Mouse (Mus musculus) cerebellum, postnatal 4 days (tissue): ENCODE measurements around the gene Rbm25.
"Not testable (repeated sequence)": the region's sequence is repeated elsewhere in the genome, so short reads cannot be mapped to it uniquely, and the experiment has no call there.

Experiments used
- DNase-seq, 2 experiments: peaks; one replicate each; pipeline ENCODE4 v3.0.0; 2022; ENCODE audit warnings: low spot score in 2 of 2, mixed read lengths in 1 of 2

Rbm25 gene

DNA sequence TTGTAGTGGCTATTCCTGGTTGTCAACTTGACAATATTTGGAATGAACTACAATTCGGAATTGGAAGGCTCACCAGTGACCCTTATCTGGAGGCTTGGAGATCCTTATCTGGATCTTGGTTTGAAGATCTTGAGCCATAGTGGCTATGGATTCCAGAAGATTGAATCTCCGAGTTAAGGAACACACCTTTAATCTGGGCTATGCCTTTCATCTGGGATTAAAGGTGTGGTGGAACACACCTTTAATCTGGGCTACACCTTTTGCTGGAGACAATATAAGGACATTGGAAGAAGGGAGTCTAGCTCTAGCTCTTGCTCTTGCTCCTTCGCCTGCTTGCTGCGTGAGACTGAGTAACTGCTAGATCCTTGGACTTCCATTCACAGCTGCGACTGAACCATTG is at the start of gene Rbm25:
Gene Rbm25 (plus strand): TSS at position 301 of the 400 bp plus-strand sequence.
- DNase-seq, result not testable (repeated sequence)

DNA sequence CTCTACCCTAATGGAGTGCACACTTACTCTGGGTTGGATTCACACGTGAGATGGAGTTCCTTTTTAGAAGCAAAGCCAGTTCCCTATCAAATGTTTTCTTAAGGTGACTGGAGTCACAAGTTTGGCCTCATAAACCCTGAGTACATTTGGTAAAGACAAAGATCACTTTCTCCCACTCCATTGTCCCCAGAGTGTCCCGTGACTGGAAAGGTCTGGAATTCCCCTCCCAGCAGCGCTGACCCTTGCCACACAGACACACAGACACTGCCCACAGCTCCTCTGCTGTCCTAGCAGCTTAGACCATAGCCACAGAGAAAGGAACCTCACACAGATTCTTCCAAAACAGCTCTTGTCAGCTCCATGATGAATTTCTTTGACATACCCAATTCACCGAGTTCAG is 48.9 kb upstream of the Rbm25 start:
- DNase-seq, result no peak

DNA sequence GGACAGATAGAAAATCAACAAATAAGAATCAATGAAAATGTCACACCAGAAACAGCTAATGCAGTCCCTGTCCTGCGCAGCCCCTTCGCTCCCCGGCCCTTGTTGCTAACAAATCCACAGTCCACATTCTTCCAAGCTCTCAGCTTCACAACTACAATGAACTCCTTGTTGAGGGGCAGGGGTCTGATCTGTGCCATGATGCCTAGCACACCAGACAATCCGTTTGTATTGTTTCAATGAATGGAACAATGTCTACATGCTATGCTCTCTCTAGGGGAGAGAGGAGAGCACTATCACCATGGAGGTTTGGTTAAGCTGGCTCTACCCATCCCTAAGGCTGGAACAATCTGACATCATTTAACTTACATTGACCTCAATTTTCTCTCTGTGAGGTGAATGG is 48.3 kb upstream of the Rbm25 start:
- DNase-seq, result no peak

DNA sequence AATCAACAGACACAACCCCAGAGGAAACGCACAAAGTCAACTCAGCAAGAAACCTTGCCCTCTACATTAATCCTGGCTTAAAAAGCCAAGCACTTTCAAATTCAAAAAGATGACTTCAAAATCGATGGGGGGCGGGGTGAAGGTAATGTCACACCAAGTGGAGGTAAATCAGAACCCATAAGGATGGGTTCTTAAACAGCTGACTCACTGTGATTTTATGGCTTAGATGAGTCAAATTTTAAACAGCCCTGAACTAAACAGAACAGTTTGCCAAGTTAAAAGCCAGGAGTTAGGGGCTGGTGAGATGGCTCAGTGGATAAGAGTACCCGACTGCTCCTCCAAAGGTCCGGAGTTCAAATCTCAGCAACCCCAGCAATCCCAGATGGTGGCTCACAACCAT is 44.4 kb upstream of the Rbm25 start:
- DNase-seq, result no peak

DNA sequence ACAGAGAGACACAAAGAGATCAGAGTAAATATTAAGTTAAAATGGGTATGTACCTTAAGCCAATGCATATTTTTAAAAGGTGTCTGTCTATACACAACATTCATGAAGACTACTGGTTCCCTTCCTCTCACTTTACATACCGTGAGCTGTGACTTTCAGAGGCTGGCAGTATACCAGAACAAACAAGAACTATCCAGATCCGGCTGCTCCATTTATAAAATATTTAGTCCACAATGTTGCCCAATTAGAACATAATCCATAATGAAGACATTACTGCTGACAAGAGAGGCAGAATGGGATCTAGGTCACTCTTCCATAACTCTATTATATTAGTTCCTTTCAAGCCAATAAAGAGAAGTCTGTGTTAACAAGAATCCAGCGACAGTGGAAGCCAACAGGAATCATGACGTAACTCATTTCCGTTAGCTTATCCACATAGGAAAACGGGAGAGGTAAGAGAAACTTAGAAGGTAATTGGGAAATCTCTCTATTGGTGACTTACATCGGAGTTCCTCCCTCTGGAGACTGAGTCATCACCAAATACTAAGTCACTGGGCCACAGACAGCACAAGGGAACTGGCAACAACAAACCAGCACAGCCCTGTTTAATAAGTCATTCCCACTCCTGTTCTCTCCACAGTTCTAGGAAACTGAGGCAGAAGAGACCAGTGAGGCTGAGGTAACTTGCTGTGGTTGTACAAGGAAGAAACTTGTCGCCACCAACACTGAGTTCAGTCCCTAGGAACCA is 39.1 kb upstream of the Rbm25 start:
- DNase-seq, result no peak

DNA sequence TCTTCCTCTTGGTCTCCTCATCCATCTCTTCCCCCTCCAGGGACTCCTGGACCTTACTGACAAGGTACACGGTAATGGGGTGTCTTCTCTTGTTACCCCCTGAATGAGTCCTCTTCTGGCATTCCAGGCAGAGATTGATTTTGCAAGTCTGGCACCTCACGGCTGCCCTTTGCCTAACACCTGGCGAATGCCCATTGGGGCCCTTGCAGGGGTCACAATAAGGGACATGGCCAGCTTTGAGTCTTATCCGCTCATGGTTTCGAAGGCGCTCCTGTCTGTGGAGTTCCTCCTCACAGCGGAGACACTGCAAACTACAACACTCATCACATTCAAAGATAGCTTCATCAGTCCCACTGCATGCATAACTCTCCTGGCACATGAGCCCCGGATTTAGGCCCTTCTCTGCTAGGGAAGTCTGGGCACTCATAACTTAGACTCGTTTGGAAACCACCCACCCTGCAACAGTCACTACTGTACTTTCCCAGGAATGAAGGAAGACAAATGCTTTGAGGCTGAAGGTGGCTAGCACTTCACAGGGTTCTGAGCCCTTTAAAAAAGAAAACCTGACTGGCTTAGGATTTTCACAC is 36.5 kb upstream of the Rbm25 start:
- no peak for DNase-seq

DNA sequence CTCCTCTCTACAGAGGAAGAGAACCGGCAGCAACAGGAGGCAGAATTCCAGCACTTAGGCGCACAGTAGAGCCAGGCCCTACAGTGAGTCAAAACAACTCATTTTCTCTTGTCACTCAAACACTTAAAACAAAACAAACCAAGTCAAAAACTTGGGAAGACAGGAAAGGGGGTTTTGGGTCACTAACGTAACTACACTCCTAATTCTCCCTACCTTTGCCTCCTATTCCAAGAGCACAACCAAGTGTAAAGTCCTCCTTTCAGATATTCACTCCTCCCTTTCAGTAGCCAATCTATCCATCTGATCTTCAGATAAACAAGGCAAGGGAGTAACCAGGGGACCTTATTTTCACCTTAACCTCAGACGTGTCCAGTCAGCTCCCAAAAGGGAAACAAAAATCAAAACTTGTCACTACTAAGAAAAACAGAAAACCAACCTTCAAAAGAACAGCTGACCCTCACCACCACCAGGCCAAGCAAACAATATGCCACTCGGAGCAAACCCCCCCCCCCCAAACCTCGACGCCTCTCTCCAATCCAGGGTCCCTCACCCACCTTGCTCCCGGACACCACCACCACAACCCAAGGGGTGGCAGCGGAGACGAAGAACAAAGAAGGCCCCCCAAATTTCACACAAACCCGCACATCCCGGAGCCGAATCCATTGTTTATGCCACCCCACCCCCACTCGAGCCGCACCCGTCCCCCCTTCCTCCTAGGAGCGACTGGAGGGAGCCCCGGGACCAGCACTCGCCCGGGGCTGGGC is 34.7 kb upstream of the Rbm25 start:
- DNase-seq, result no peak

DNA sequence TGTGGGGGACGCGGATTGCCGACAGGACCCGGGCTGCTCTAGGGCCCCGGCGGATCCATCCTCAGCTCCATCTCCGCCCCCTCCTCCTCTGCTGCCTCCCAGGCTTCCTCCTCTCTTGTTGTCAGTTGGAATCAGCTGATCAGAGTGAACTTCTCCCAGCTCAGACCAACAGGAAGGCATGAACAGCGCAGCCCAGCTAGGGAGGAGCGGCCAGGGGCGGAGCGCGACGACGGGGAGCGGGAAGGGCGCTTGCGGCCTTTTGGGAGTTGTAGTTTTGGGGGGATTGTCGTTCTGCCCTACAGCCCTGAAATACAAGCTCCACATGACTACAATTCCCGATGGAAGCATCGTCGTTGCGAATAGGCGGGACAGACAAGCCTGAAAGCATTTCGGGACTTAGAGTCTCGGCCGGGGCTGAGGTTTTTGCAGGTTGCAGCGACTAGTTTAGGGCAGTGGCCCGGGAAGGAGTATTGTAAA is 34.0 kb upstream of the Rbm25 start, which contains the start of gene Zfyve1:
Gene Zfyve1 (minus strand): TSS at position 198 of the 477 bp plus-strand sequence.
- peak; percentile 80 to 89 for DNase-seq

DNA sequence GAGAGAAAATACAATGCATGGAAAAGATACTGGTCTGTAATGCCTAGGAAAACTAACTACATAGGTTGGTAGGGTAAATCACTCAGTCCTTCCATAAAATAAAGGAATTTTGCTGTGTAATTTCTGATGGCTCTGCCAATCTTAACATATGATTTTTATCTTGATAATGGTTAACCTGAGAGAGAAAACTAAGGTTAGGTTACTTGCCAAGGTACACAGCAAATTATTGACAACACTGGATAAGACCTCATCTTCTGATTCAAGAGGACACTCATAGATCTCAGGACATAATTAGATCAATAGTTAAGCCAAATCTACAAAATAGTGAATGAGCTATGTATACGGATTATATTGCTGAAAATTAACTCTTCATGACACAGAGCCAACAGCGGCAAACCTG is 33.2 kb upstream of the Rbm25 start:
- no peak for DNase-seq

DNA sequence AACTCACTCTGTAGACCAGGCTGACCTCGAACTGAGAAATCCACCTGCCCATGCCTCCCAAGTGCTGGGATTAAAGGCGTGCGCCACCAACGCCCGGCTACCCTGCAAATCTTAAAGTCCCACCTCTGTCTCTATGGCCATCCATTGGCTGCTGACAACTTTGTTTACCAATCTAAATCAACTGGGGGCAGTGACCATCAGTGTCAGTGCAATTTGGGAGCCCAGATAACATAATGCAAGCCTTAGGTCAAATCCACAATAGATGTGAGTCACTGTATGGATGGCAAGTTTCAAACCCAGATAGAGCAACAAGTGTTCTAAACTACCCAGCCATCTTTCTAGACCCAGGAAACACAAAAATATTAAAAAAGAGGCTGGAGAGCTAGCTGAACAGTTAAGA is 28.8 kb upstream of the Rbm25 start:
- DNase-seq, result no peak

DNA sequence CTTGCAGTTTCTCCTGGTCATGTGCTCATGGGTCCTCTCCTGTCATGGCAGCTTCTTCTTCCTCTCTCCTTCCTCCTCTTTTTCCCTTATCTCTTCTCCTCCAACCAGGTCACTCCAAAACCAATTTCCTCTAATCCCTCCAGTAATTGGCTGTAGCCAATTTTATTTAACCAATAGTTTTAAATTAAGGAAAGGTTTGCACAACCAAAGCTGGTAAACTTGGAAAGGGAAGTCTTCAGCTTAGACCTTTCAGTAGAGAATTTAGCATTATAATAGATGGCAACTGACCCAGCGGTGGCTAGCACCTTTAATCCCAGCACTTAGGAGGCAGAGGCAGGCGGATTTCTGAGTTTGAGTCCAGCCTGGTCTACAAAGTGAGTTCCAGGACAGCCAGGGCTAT is 24.6 kb upstream of the Rbm25 start:
- DNase-seq, result not testable (repeated sequence)

DNA sequence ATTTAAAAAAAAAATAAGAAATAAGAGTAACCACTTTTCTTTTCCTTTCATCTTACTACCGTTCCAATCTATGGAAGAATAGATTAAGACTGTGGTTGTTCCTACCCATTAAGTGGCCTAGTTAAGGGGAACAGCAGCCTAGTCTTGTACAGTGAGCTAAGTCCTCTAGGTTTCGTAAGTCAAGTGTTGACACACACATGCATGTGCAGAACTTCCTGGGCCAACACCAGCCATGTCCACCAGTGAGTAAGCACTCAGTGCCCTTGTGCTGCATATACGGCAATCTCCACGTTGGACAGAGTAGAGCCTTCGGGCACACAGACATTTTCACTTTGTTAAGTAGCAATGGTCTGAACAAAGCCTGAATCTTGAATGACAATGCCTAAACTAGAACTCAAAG is 13.8 kb upstream of the Rbm25 start:
- no peak for DNase-seq

DNA sequence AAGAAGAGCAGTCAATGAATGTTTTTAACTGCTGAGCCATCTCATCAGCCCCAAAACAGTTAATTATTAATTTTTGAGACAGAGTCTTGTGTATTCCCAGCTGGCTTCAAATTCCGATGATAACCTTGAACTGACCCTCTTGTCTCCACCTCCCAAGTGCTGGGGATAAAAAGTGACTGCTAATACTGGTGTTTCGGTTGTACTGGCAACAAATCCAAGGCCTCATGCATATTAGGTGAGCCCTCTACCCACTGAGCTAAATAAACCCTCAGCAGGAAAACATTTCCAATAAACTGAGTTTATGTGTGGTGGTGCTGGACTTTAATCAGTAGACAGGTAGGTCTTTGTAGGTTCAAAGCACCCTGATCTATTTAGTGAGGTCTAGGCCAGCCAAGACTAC is 12.1 kb upstream of the Rbm25 start:
- DNase-seq, result no peak

DNA sequence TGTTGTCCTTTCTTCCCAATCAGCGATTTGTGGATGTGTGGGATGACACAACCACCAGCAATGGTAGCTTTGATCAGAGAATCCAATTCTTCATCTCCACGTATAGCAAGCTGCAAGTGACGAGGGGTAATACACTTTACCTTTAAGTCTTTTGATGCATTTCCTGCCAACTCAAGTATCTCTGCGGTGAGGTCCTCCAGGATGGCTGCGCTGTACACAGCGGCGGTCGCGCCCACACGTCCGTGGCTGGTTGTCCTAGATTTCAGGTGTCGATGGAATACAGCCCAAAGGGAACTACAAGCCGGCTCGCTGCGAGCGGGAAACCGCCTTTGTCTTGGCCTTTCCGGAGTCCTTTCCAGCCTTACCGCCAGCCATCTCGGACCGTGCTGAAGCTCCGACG is 10.3 kb upstream of the Rbm25 start:
- not testable (repeated sequence) for DNase-seq

DNA sequence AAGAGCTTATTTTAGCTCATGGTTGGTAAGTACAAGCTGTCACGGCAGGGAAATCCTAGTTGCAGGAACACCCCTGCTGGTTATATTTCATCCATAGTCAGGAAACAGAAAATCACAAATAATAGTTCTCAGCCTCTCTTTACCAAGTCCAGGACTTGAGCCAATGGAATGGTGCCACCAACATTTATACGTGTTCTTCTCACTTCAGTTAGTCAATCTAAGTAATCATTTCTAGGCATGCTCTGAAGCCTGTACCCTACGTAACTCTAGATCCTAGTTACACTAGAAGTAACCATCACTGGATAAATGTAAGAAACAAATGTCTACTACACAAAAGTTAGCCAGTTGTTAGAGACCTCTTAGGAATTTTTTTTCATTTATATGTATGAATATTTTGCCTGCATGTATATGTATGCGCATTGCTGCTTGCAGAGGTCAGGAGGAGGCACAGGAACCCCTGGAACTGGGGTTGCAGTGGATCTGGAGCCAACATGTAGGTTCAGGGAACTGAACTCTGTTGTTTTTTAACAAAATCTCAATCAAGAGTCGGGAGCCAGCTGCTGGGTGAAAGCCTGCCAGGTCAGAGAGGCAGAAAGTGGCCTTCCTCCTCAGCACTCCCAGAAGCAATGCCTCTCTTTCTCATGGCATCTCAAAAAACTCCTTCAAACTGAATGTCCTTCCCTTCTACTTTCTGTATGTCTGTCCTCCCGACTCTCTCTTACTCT is 8.8 kb upstream of the Rbm25 start:
- DNase-seq, result no peak

DNA sequence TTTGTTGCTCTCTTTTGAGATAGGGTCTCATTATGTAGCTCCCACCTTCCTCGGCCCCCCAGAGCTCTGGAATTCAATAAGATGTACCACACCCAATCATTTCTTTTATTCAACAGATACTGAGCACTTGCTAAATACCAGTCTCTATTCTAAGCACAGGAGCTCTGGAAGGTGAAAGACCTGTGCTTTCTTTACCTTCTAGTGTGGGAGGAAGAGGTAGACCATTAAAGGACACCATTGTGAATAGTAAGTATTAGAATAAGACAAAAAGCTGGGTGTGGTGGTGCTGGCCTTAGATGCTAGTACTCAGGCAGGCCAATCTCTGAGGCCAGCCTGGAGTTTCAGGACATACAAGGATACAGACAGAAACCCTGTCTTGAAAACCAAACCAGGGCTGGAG is 6.7 kb upstream of the Rbm25 start:
- DNase-seq, result no peak

DNA sequence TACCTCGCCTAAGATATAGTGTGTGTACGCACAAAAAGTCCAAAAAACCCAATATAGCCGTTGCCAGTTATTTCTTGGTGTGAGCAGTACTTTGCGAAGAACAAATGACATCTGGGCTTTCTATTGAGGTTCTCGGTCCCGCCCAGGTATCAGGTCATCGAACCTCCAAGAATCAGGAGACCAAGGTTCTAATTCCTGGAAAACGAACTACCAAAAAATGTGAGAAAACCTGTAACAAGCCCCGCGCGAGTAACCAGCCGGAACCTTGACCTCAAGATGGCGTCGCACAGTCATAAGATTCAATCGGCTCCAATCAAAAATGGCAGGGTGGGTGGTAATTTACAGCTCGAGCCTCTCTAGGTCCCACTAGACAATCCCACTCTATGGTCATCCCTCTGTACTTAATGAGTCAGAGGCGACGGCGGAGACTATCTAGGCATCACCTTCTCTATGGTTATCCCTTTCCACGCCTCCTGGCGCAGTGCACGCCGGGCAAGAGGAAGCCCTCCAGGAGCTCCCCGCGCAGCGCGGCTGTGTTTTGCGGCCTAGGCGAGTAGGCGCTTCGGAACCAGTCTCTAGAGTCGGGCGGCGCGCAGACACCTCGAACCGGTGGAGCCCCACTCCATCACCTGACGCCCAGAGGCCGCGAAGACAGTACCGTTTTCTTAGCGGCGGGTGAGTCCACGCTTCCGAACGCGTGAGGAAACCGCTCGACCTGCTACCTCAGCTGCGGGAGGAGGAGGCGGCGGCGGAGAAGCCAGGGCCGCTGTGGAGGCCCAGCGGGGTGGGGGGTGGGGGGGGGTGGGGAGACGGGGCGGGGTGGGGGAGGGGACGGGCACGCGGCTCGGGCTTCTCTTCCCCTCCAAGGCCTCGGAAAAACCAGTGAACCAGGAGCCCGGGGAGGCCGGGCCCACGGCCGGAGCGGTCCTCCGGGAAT is 975 bp downstream of the Rbm25 start:
- DNase-seq, result peak; percentile 87 to 91

DNA sequence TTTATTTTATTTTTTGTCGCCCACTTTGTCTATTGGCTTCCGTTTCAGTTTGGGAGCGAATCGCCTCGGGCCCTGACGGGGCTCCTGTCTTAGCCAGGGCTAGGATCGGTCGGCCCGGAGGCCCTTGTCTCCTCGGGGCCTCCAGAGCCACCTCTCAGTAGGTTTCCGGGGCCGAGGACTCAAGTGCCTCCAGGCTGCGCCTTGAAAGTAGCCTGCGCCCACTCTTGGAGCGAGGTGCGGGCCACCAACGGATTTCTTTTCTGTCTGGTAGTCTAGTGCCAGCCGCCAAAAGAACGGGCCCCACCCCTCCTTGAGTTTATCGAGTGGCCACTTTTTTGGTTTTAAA is 1.6 kb downstream of the Rbm25 start:
- DNase-seq, result peak in 1 of 2 experiments; percentile 30

DNA sequence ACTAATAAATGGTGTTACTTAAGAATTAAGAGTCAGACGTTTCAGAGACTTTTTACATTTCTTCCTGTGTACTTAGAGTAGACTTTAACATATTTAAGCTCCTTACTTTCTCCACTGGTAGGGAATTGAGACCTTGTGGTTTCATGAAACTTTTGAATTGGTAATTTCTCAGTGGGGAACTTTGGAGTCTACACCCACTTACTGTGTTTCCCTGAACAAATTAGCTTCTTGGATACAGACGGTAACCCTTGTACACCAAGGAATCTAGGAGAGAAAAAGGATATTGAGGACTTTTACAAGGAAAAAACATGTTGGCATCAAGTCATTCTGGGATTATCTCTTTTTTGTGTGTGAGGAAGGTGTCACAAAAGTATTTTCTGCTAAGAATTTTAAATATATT is 2.8 kb downstream of the Rbm25 start:
- DNase-seq, result no peak

DNA sequence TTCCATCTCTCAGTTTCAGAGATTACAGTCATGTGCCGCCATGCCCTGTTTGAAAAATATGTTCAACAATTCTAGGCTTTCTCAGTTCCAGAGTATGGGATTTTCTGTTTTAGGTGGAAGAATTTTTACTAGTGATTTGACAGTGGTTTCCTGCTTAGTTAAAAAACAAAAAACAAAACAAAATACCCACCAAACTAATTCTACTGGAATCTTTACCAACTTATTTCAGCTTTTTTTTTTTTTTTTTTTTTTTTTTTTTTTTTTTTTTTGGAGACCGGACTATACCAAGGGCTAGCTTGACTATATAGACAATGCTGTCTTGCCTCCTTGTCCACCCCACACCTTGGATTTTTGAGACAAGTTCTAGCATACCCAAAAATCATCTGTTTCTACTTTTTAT is 10.2 kb downstream of the Rbm25 start:
- no peak for DNase-seq

DNA sequence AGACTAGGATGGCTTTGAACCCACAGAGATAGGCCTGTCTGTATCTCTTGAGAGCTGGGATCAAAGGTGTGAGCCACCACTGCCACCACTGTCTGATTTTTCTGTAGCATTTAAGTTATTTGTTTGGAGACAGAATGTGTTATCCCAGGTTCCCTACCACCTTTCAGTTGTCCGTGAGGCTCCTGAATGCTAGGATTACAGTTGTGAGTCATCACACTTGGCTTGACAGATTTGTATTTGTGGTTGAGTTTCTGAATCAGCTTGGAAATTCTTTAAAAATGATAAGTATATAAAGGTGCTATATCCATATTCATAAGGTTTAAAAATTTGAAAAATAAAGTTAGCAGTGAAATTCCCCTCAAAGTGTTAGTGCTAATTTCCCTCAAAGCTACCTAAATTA is 12.1 kb downstream of the Rbm25 start:
- no peak for DNase-seq
